Mouse (Mus musculus): ENCODE results near the gene Nrxn3. TPM values are rescaled to one million over a fixed set of nuclear protein-coding genes. Genes with fewer than 3 reads are reported as not detected.

Gene Nrxn3
- polyA plus RNA-seq, 1 experiment from 2014 or later = 0.31 TPM

DNA sequence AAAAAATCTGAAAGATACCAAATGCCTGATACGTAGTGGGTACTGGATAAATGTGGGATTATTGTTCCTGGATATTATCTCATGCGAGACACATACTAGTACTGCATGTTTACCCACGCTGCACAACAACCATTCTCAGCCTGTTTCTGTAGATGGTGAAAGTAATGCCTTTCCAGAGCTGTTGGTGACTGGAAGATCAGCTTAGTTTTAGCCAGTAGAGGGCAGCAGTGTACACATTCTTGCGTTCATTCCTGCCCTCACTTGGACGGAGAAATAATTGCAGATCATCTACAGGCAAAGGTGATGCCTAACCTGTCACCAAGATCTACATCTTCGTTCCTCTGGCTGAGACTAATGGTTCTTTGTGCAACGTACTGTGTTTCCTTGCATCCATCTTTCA is 791.1 kb downstream of the Nrxn3 start:
- ATAC-seq (ENCODE audit: insufficient number of reproducible peaks, low FRiP score, low TSS enrichment, low read depth) = 0 out of 2 replicates have a peak, but pooled peaks have one; percentile 17
- no peaks in the 10 kb centered on the region for H3K36me3 ChIP-seq (ENCODE audit: control insufficient read depth, insufficient read depth, low read length)
- H3K4me2 ChIP-seq (ENCODE audit: low read depth, severe bottlenecking) = no peak overlapping the region
- no peak overlapping the region for H3K9ac ChIP-seq (ENCODE audit: low read length)
- no peak overlapping the region for H3K27ac ChIP-seq (replicated peaks; ENCODE audit: low read depth, low read length)
- WGBS = 44% methylated on average over 7 of the region's 7 CpGs
- peak; percentile 61 for DNase-seq (ENCODE audit: low spot score)
- no peaks in the 10 kb centered on the region for H3K9me3 ChIP-seq (ENCODE audit: control insufficient read depth, low read length)
- H3K4me1 ChIP-seq (ENCODE audit: control insufficient read depth, insufficient read depth, low read length) = no peaks in the 10 kb centered on the region
- no peak overlapping the region for H3K4me3 ChIP-seq (ENCODE audit: low read depth, low read length)
- no peaks in the 10 kb centered on the region for H3K27me3 ChIP-seq (ENCODE audit: control insufficient read depth, insufficient read depth, low read length)

DNA sequence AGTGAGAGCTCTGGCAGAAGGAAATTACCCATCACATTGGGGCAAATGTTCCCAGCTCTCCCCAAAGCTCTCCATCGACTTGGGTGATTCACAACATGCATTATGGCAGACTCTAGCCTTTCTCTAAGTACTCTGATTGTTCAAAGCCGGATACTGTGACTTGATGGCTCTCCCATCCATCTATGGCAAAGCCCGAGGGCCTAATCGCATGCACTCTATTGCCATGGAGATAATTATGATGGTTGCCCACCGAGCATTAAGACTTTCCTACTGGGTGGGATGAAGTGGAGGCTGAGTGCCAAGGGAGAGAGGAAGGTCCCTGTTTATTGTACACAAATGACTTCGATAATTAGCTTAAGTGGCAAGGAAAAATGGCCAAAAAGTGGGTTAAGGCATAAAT is 793.4 kb downstream of the Nrxn3 start:
- 79% methylated on average over 6 of the region's 6 CpGs for WGBS
- Histone ChIP-seq H3K4me2 (ENCODE audit: low read depth, severe bottlenecking) (no peak overlapping the region), H3K4me1 (ENCODE audit: control insufficient read depth, insufficient read depth, low read length) (no peaks in the 10 kb centered on the region), H3K9ac (ENCODE audit: low read length) (no peak overlapping the region), H3K9me3 (ENCODE audit: control insufficient read depth, low read length) (no peaks in the 10 kb centered on the region), H3K4me3 (ENCODE audit: low read depth, low read length) (no peak overlapping the region), H3K27me3 (ENCODE audit: control insufficient read depth, insufficient read depth, low read length) (no peaks in the 10 kb centered on the region), H3K27ac (replicated peaks; ENCODE audit: low read depth, low read length) (no peak overlapping the region), H3K36me3 (ENCODE audit: control insufficient read depth, insufficient read depth, low read length) (no peaks in the 10 kb centered on the region)
- DNase-seq (ENCODE audit: low spot score) = no peak
- no peak for ATAC-seq (ENCODE audit: insufficient number of reproducible peaks, low FRiP score, low TSS enrichment, low read depth)

DNA sequence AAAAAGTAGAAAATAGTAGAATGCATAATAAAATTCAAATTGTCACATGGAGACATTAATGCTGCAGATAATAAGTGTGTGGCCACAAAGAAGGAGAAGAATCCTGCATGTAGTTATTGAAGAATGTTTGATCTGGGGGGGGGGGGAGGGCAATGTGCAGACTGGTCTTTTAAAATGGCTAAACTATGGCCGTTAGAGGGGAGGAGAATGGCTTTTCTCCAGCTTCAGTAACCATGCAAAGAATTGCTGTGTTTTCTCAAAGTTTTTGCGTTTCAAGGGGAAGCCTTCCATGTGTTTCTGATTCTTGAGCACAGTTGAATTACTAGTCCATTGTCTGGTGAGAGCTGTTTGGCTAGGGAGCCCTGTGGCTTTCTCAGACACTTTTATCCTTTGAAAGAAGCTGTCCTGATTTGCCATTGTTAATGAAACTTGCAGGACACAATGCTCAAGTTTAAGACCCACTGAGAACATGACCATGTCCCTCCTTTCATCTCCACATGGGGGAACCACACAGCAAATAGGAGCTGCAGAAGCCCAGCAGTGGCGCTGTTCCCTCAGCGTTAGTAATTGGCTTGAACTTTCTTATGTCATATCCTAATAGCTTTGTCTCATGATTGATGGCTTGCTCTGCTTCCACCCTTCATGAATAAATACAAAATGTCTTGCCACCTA is 808.1 kb downstream of the Nrxn3 start:
- H3K4me3 ChIP-seq (ENCODE audit: low read depth, low read length) = no peak overlapping the region
- ATAC-seq (ENCODE audit: insufficient number of reproducible peaks, low FRiP score, low TSS enrichment, low read depth) = no peak
- H3K4me1 ChIP-seq (ENCODE audit: control insufficient read depth, insufficient read depth, low read length) = no peaks in the 10 kb centered on the region
- H3K36me3 ChIP-seq (ENCODE audit: control insufficient read depth, insufficient read depth, low read length) = no peaks in the 10 kb centered on the region
- no peak overlapping the region for H3K4me2 ChIP-seq (ENCODE audit: low read depth, severe bottlenecking)
- DNase-seq (ENCODE audit: low spot score) = peak; percentile 40
- H3K9me3 ChIP-seq (ENCODE audit: control insufficient read depth, low read length) = no peaks in the 10 kb centered on the region
- H3K27me3 ChIP-seq (ENCODE audit: control insufficient read depth, insufficient read depth, low read length) = no peaks in the 10 kb centered on the region
- WGBS = 4% methylated on average over 4 of the region's 4 CpGs
- no peak overlapping the region for H3K27ac ChIP-seq (replicated peaks; ENCODE audit: low read depth, low read length)
- no peak overlapping the region for H3K9ac ChIP-seq (ENCODE audit: low read length)

DNA sequence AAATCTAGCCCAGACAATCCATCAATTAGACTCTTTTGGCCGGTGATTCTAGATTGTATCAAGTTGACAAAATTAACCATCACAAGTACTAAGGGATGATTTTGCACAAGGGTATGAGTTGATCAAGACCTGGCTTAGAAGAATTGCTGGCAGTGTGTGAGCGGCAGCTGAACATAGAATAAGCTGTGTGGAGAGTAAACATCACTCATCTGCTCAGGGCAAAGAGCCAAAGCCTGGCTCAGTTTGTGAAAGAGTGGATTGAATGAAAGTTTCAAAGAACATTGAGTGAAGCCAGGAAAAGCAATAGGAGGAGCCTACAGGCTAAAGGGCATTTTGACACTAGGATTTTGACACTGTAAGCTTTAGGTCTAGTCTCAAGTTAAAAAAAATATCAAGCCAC is 828.6 kb downstream of the Nrxn3 start:
- Histone ChIP-seq H3K9me3 (ENCODE audit: control insufficient read depth, low read length) (no peaks in the 10 kb centered on the region), H3K4me3 (ENCODE audit: low read depth, low read length) (no peak overlapping the region), H3K27ac (replicated peaks; ENCODE audit: low read depth, low read length) (no peak overlapping the region), H3K4me1 (ENCODE audit: control insufficient read depth, insufficient read depth, low read length) (no peaks in the 10 kb centered on the region), H3K27me3 (ENCODE audit: control insufficient read depth, insufficient read depth, low read length) (no peaks in the 10 kb centered on the region), H3K9ac (ENCODE audit: low read length) (no peak overlapping the region), H3K4me2 (ENCODE audit: low read depth, severe bottlenecking) (no peak overlapping the region), H3K36me3 (ENCODE audit: control insufficient read depth, insufficient read depth, low read length) (no peaks in the 10 kb centered on the region)
- ATAC-seq (ENCODE audit: insufficient number of reproducible peaks, low FRiP score, low TSS enrichment, low read depth) (no peak), DNase-seq (ENCODE audit: low spot score) (no peak)
- WGBS = 80% methylated on average over 2 of the region's 2 CpGs

DNA sequence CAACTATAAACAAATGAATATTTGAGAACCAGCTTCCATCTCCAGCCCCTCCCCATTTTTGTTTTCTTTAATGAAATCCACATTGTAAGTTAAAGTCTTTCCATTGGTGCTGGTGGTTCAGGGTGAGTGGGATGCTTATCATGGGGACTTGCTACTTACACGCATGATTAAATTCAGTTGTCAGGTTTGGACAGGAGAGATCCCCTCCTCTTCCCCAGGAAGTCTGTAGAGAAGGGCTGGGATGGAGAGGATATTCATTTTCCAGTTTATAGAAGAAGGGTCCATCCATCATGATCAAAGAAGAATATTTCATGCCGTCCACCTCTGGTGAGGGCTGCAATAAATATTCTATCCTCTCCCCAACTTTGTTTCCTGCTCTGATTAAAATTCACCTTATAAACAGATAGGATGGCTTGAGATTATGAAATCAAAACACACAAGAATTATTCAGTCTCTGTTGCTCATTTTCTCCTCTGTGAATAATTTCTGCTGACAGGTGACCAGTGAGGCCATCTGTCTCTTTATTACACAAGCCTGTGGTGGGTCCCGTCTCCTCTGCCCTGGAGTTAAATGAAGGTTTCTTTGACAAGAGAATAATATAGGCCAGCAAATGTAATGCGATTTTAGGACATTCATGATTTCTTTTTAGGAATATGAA is 830.7 kb downstream of the Nrxn3 start:
- DNase-seq (ENCODE audit: low spot score) = no peak
- WGBS = 60% methylated on average over 4 of the region's 4 CpGs
- no peak overlapping the region for H3K9ac ChIP-seq (ENCODE audit: low read length)
- ATAC-seq (ENCODE audit: insufficient number of reproducible peaks, low FRiP score, low TSS enrichment, low read depth) = no peak
- no peaks in the 10 kb centered on the region for H3K36me3 ChIP-seq (ENCODE audit: control insufficient read depth, insufficient read depth, low read length)
- no peaks in the 10 kb centered on the region for H3K4me1 ChIP-seq (ENCODE audit: control insufficient read depth, insufficient read depth, low read length)
- H3K4me2 ChIP-seq (ENCODE audit: low read depth, severe bottlenecking) = no peak overlapping the region
- H3K27ac ChIP-seq (replicated peaks; ENCODE audit: low read depth, low read length) = no peak overlapping the region
- H3K9me3 ChIP-seq (ENCODE audit: control insufficient read depth, low read length) = no peaks in the 10 kb centered on the region
- 0 out of 2 replicates have a peak, but pooled peaks cover 5% of the 10 kb centered on the region for H3K27me3 ChIP-seq (ENCODE audit: control insufficient read depth, insufficient read depth, low read length)
- no peak overlapping the region for H3K4me3 ChIP-seq (ENCODE audit: low read depth, low read length)

DNA sequence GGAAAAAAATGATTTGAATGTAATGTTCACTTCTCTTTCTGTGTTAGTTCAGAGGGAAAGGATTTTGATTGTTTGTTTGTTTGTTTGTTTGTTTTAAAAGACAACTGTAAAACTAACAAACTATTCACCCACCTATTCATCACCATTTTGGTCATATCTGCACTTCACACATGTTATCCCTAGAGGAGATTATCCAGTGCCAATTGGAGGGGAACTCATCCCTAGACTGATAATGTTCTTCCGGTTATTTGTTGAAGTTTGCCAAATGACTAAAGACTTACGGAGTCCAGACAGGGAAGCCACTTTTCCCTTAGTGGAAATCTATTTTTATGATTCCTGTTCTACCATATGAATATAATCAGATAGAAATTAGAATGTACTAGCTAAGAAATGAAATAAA is 831.5 kb downstream of the Nrxn3 start:
- Histone ChIP-seq H3K4me2 (ENCODE audit: low read depth, severe bottlenecking) (no peak overlapping the region), H3K9ac (ENCODE audit: low read length) (no peak overlapping the region), H3K4me3 (ENCODE audit: low read depth, low read length) (no peak overlapping the region), H3K27me3 (ENCODE audit: control insufficient read depth, insufficient read depth, low read length) (0 out of 2 replicates have a peak, but pooled peaks cover 5% of the 10 kb centered on the region), H3K36me3 (ENCODE audit: control insufficient read depth, insufficient read depth, low read length) (no peaks in the 10 kb centered on the region), H3K4me1 (ENCODE audit: control insufficient read depth, insufficient read depth, low read length) (no peaks in the 10 kb centered on the region), H3K27ac (replicated peaks; ENCODE audit: low read depth, low read length) (no peak overlapping the region), H3K9me3 (ENCODE audit: control insufficient read depth, low read length) (no peaks in the 10 kb centered on the region)
- 94% methylated on average over 2 of the region's 2 CpGs for WGBS
- DNase-seq (ENCODE audit: low spot score) = no peak
- no peak for ATAC-seq (ENCODE audit: insufficient number of reproducible peaks, low FRiP score, low TSS enrichment, low read depth)

DNA sequence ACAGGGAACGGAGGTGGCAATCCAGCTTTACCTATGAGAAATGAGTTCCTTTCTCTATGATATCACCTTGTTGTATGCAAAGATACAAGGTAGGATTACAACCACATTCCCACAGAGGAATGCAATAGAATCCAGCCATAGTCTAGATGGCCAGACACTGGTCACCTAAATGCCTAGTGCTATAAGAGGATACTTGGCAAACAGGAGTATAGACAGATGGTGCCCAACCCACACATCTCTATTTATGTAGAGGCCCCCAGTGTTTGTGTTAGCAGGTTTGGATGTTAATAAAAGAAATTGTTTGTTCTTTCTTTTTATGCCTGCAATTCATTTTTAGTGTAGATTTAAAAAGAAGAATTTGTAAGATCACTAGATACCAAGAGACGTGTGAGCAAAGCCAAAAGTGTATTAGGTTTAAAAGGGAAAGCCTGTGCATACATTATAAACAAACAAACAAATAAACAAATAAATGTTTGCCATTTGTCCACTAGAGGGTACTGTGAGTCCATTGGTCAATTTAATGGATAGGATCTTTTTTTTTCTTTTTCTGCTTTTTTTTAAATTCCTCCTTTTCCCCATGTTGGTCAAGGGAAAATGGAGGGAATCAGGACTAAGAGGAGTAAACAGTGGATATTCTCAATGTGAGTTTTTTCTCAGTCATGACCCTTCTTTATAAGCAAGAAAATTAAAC is 832.2 kb downstream of the Nrxn3 start:
- no peaks in the 10 kb centered on the region for H3K36me3 ChIP-seq (ENCODE audit: control insufficient read depth, insufficient read depth, low read length)
- no peaks in the 10 kb centered on the region for H3K4me1 ChIP-seq (ENCODE audit: control insufficient read depth, insufficient read depth, low read length)
- H3K9me3 ChIP-seq (ENCODE audit: control insufficient read depth, low read length) = no peaks in the 10 kb centered on the region
- H3K4me2 ChIP-seq (ENCODE audit: low read depth, severe bottlenecking) = no peak overlapping the region
- no peak overlapping the region for H3K4me3 ChIP-seq (ENCODE audit: low read depth, low read length)
- 0 out of 2 replicates have a peak, but pooled peaks cover 5% of the 10 kb centered on the region for H3K27me3 ChIP-seq (ENCODE audit: control insufficient read depth, insufficient read depth, low read length)
- WGBS = 71% methylated on average over 2 of the region's 2 CpGs
- no peak for DNase-seq (ENCODE audit: low spot score)
- no peak overlapping the region for H3K27ac ChIP-seq (replicated peaks; ENCODE audit: low read depth, low read length)
- no peak overlapping the region for H3K9ac ChIP-seq (ENCODE audit: low read length)
- no peak for ATAC-seq (ENCODE audit: insufficient number of reproducible peaks, low FRiP score, low TSS enrichment, low read depth)

DNA sequence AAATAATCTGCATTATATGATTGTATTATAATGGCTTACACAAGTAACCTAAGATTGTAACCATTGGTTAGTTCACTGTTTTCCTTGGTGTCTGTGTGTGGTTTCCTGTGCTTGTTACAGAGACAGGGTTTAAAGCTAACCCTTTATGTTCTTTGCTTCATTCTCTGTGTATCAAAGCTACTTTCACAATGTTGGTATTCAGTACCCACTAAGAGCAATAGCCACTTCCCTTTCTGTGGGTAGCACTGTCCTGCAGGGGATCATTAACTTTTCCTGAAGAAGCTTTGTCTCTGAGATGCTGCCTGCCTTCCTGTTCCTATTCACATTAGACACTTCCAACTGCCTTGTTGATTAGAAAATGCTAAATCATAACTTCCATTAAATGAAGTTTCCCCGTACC is 836.2 kb downstream of the Nrxn3 start:
- 0 out of 2 replicates have a peak, but pooled peaks cover 7% of the 10 kb centered on the region for H3K27me3 ChIP-seq (ENCODE audit: control insufficient read depth, insufficient read depth, low read length)
- DNase-seq (ENCODE audit: low spot score) (no peak), ATAC-seq (ENCODE audit: insufficient number of reproducible peaks, low FRiP score, low TSS enrichment, low read depth) (no peak)
- WGBS = 84% methylated on average over 1 of the region's 1 CpGs
- no peak overlapping the region for H3K27ac ChIP-seq (replicated peaks; ENCODE audit: low read depth, low read length)
- no peak overlapping the region for H3K4me3 ChIP-seq (ENCODE audit: low read depth, low read length)
- H3K36me3 ChIP-seq (ENCODE audit: control insufficient read depth, insufficient read depth, low read length) = no peaks in the 10 kb centered on the region
- H3K9ac ChIP-seq (ENCODE audit: low read length) = no peak overlapping the region
- H3K9me3 ChIP-seq (ENCODE audit: control insufficient read depth, low read length) = no peaks in the 10 kb centered on the region
- no peaks in the 10 kb centered on the region for H3K4me1 ChIP-seq (ENCODE audit: control insufficient read depth, insufficient read depth, low read length)
- H3K4me2 ChIP-seq (ENCODE audit: low read depth, severe bottlenecking) = no peak overlapping the region
